Mouse (Mus musculus): ENCODE results near the gene Stpg1.

DNA sequence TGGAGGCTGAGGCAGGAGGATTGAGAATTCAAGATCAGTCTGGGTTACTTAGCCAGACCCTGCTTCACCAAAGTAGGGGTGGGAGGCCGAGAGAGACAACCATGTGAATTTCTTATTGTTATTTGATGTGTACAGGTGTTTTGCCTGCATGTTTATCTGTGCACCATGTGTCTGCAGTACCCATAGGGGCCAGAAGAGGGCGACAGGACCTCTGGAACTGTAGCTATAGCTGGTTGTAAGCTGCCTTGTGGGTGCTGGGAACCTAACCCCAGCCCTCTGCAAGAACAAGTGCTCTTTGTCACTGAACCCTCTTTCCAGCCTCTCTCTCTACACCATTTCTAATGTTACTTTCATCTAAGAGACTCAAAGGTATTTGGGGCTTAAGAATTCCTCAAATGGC, 35.7 kb downstream of the Stpg1 start:
- TF ChIP-seq POLR2A (IDR thresholded peaks at IDR 0.05; ENCODE audit: low read depth, low read length) (no peak), CTCF (conservative IDR thresholded peaks at IDR 0.05; ENCODE audit: insufficient read depth, insufficient read length, low read depth, low read length) (no peak)
